Mouse (Mus musculus) gastrocnemius, adult 2 months (tissue): ENCODE data around the gene 4930516K23Rik. TPM values are rescaled to one million over a fixed set of nuclear protein-coding genes. Genes with fewer than 3 reads are reported as not detected.

ENCODE experiments used
- DNase-seq: peaks from one replicate; pipeline ENCODE4 v3.0.0; 2022
- H3K27ac ChIP-seq: fragments of 200-600 bp; 2 replicates; pipeline ENCODE4 v1.8.1; 2022; ENCODE audit warnings: mild to moderate bottlenecking
- H3K4me3 ChIP-seq: fragments of 200-600 bp; 2 replicates; pipeline ENCODE4 v1.8.1; 2022; ENCODE audit warnings: mild to moderate bottlenecking, moderate library complexity
- CTCF ChIP-seq: fragments of 200-600 bp; IDR thresholded peaks from 2 replicates; pipeline ENCODE4 v1.8.1; 2022; ENCODE audit warnings: antibody characterized with exemption, mild to moderate bottlenecking, moderate library complexity
- intact Hi-C: fragments of 180-260 bp; cut with DNase I; formaldehyde crosslinking; loops from one replicate; pipeline ENCODE4 v1.15.1; 2025
- long read RNA-seq, 2 experiments: library from polyadenylated mRNA; stranded (forward); transcript quantifications; one replicate each; pipeline ENCODE4 v2.0.0; 2021
- total RNA-seq, 2 experiments: library from RNA; stranded (reverse); gene quantifications; 2 replicates each; pipeline ENCODE4 v1.2.3; 2021

The 4930516K23Rik gene
- not detected for total RNA-seq
- long read RNA-seq, experiment 1: 0 reads
- long read RNA-seq, experiment 2: 0 reads

- DNase-seq: no peak
- no peak within 1 kb of the TSS for H3K27ac ChIP-seq
- H3K4me3 ChIP-seq: no peak within 1 kb of the TSS
- TF ChIP-seq CTCF: no peak
- intact Hi-C loops: no loop called here
These were observed at the start of gene 4930516K23Rik for GRCm38 (mm10) chr7:104061345-104061744. Gene 4930516K23Rik, minus strand, starts transcription at chr7:104061445.

- no peak for TF ChIP-seq CTCF
- no peak within 1 kb of the TSS for H3K4me3 ChIP-seq
- intact Hi-C loops: no loop called here
- DNase-seq: no peak
- H3K27ac ChIP-seq: no peak within 1 kb of the TSS
These were observed 43.4 kb upstream of the 4930516K23Rik start, which contains the start of gene Olfr646 for GRCm38 (mm10) chr7:104104757-104104972. Gene Olfr646, plus strand, starts transcription at chr7:104104873.

GRCm38 (mm10) chr7:104103913-104104756 lies 42.9 kb upstream of the 4930516K23Rik start:
- intact Hi-C loops: no loop called here
- DNase-seq: no peak
- no peak overlapping the region for H3K4me3 ChIP-seq
- TF ChIP-seq CTCF: no peak
- no peak overlapping the region for H3K27ac ChIP-seq

GRCm38 (mm10) chr7:104085365-104085764 lies 24.1 kb upstream of the 4930516K23Rik start, which contains the start of gene Olfr645:
Gene Olfr645, minus strand, starts transcription at chr7:104085465.
- DNase-seq: no peak
- intact Hi-C loops: no loop called here
- no peak within 1 kb of the TSS for H3K4me3 ChIP-seq
- H3K27ac ChIP-seq: no peak within 1 kb of the TSS
- no peak for TF ChIP-seq CTCF

GRCm38 (mm10) chr7:104071769-104072168 lies 10.5 kb upstream of the 4930516K23Rik start, which contains the start of gene Olfr644:
Gene Olfr644, minus strand, starts transcription at chr7:104071869.
- TF ChIP-seq CTCF: no peak
- Histone ChIP-seq H3K27ac (no peak within 1 kb of the TSS), H3K4me3 (no peak within 1 kb of the TSS)
- intact Hi-C loops: no loop called here
- DNase-seq: no peak

GRCm38 (mm10) chr7:104059215-104059614 lies 2.0 kb downstream of the 4930516K23Rik start:
- no peak for DNase-seq
- H3K4me3 ChIP-seq: no peak overlapping the region
- intact Hi-C loops: no loop called here
- TF ChIP-seq CTCF: no peak
- no peak overlapping the region for H3K27ac ChIP-seq

GRCm38 (mm10) chr7:104052566-104052965 lies 8.7 kb downstream of the 4930516K23Rik start, which contains the start of gene Olfr642:
Gene Olfr642, minus strand, starts transcription at chr7:104052666.
- DNase-seq: no peak
- Histone ChIP-seq H3K27ac (no peak within 1 kb of the TSS), H3K4me3 (no peak within 1 kb of the TSS)
- intact Hi-C loops: no loop called here
- TF ChIP-seq CTCF: no peak

DNA sequence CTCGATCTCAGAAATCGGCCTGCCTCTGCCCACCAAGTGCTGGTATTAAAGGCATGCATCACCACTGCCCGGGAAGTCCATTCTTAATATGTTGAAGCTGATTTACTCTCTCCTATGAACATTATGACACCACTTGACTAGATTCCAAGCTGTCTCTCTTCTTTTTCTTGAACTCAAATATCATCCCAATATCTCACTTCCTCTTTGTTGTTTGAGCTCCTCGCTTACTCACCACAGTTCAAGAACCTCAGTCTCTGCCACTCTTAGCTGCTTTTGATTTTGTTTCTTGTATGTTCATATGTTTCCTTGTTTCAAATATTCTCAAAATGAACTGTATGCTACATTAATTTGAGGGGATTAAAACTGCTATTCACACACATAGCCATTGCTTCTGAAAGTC lies 10.5 kb downstream of the 4930516K23Rik start:
- DNase-seq: no peak
- TF ChIP-seq CTCF: no peak
- H3K27ac ChIP-seq: no peak overlapping the region
- no peak overlapping the region for H3K4me3 ChIP-seq
- intact Hi-C loops: no loop called here

DNA sequence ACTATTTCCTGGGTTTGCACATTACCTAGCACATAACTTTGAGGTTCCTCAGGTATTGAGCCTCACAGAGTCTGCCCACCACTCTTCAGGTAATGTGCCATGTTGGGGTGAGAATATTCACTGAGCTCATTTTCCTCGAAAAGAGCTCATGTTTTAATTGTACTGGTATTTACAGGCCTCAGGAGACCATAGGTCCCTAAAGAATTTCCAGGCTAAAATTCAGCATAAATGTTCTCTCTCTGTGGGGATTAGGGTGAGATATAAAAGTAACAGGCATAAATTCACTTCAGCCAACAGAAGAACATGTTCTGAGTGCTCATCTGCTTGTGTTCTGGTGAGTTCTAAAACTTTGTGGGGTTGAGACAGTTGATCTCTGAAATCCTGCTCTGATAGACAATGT lies 26.1 kb downstream of the 4930516K23Rik start, which contains the start of gene Olfr641:
TSS of gene Olfr641 (plus strand) at position 301 of the 400 bp plus-strand sequence.
- intact Hi-C loops: no loop called here
- TF ChIP-seq CTCF: no peak
- no peak within 1 kb of the TSS for H3K4me3 ChIP-seq
- no peak for DNase-seq
- H3K27ac ChIP-seq: no peak within 1 kb of the TSS

- no peak for DNase-seq
- intact Hi-C loops: no loop called here
- no peak for TF ChIP-seq CTCF
- Histone ChIP-seq H3K4me3 (no peak overlapping the region), H3K27ac (no peak overlapping the region)
These were observed 34.3 kb downstream of the 4930516K23Rik start for GRCm38 (mm10) chr7:104026978-104027377.

DNA sequence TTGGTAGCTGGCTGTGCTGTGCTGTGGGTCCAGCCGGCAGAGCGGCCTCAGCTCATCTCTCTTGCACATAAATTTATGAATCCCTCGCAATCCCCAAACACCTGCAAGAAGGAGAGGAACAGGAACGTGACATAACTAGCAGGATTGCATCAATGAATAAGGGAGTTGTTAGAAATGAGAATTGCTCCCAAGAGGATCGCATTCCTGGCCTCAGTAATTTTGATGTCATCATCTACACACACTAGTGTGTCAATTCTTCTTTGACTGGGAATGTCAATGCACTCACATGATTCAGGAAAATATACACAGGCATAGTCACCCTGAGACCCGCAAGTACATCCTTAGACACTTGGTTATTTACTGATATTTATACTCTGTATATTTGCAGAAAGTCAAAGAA lies 35.8 kb downstream of the 4930516K23Rik start, which contains the start of gene Olfr640:
TSS of gene Olfr640 (minus strand) at position 101 of the 400 bp plus-strand sequence.
- DNase-seq: no peak
- no peak for TF ChIP-seq CTCF
- intact Hi-C loops: no loop called here
- Histone ChIP-seq H3K4me3 (no peak within 1 kb of the TSS), H3K27ac (no peak within 1 kb of the TSS)

GRCm38 (mm10) chr7:104021651-104022050 lies 39.6 kb downstream of the 4930516K23Rik start:
- intact Hi-C loops: no loop called here
- no peak overlapping the region for H3K27ac ChIP-seq
- TF ChIP-seq CTCF: no peak
- DNase-seq: no peak
- H3K4me3 ChIP-seq: no peak overlapping the region

- intact Hi-C loops: no loop called here
- H3K27ac ChIP-seq: no peak overlapping the region
- TF ChIP-seq CTCF: no peak
- DNase-seq: no peak
- H3K4me3 ChIP-seq: no peak overlapping the region
These were observed 42.3 kb downstream of the 4930516K23Rik start for GRCm38 (mm10) chr7:104018953-104019352.

DNA sequence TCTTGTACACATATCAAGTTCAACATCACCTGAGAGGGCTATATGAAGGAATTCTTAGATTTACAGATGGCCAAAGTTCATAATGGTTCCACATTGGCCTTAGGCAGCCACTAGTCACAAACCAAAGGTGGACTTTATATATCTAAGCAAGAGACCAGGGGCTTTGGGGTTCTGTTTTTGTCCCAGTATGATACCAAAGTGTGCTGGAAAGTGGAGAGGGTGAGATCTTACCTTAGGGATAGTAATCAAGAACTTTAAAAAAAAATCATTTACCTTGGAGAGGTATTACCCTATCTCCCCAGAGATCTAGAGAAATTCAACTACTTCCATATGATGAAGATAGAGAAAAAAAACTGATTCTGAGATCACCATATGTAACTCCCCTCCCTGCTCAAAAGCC lies 44.0 kb downstream of the 4930516K23Rik start, which contains the start of gene Olfr639:
TSS of gene Olfr639 (minus strand) at position 101 of the 400 bp plus-strand sequence.
- TF ChIP-seq CTCF: no peak
- H3K4me3 ChIP-seq: no peak within 1 kb of the TSS
- no peak for DNase-seq
- H3K27ac ChIP-seq: no peak within 1 kb of the TSS
- intact Hi-C loops: no loop called here

Other genes starting within 250 kb of the 4930516K23Rik start
- gene Hbb-bt, start 247.4 kb downstream of the 4930516K23Rik start, total RNA-seq: 10 to 100 TPM; 20.6 to 29.2 TPM
- gene Hbb-bs, start 233.3 kb downstream of the 4930516K23Rik start, total RNA-seq: 100 to 1,000 TPM; 210 to 301 TPM
- gene Hbb-bh2, start 220.9 kb downstream of the 4930516K23Rik start, total RNA-seq: not detected
- not detected for gene Hbb-bh1, start 218.3 kb downstream of the 4930516K23Rik start, total RNA-seq
- gene Hbb-y, start 208.2 kb downstream of the 4930516K23Rik start, total RNA-seq: not detected
- not detected for gene Olfr66, start 175.2 kb downstream of the 4930516K23Rik start, total RNA-seq
- not detected for gene Olfr64, start 167.0 kb downstream of the 4930516K23Rik start, total RNA-seq
- not detected for gene Olfr65, start 158.0 kb downstream of the 4930516K23Rik start, total RNA-seq
- gene Olfr631, start 132.6 kb downstream of the 4930516K23Rik start, total RNA-seq: not detected
- gene Olfr632, start 127.1 kb downstream of the 4930516K23Rik start, total RNA-seq: not detected
- not detected for gene Olfr633, start 117.0 kb downstream of the 4930516K23Rik start, total RNA-seq
- gene Olfr635, start 90.3 kb downstream of the 4930516K23Rik start, total RNA-seq: not detected
- not detected for gene Olfr638, start 62.7 kb downstream of the 4930516K23Rik start, total RNA-seq
- under 1 TPM in 1 of 2 experiments, not detected in 1; 0.03 TPM for gene Olfr639, start 44.1 kb downstream of the 4930516K23Rik start, total RNA-seq
- gene Olfr640, start 35.9 kb downstream of the 4930516K23Rik start, total RNA-seq: not detected
- gene Olfr641, start 26.0 kb downstream of the 4930516K23Rik start, total RNA-seq: not detected
- gene Olfr642, start 8.8 kb downstream of the 4930516K23Rik start, total RNA-seq: not detected
- not detected for gene Olfr644, start 10.4 kb upstream of the 4930516K23Rik start, total RNA-seq
- not detected for gene Olfr645, start 24.0 kb upstream of the 4930516K23Rik start, total RNA-seq
- gene Olfr646, start 43.4 kb upstream of the 4930516K23Rik start, total RNA-seq: not detected
- not detected for gene Ubqln5, start 68.4 kb upstream of the 4930516K23Rik start, total RNA-seq
- not detected for gene Olfr643, start 76.0 kb upstream of the 4930516K23Rik start, total RNA-seq
- not detected for gene Ubqln3, start 81.8 kb upstream of the 4930516K23Rik start, total RNA-seq
- not detected for gene Ubqlnl, start 89.1 kb upstream of the 4930516K23Rik start, total RNA-seq
- gene Olfm5, start 103.4 kb upstream of the 4930516K23Rik start, total RNA-seq: not detected
- not detected for gene Olfr648, start 121.9 kb upstream of the 4930516K23Rik start, total RNA-seq
- gene Olfr649, start 134.5 kb upstream of the 4930516K23Rik start, total RNA-seq: not detected
- gene Trim6, start 157.3 kb upstream of the 4930516K23Rik start, total RNA-seq: under 1 TPM in 1 of 2 experiments, not detected in 1; 0.25 TPM
- gene Trim34a, start 183.0 kb upstream of the 4930516K23Rik start, total RNA-seq: 1 to 10 TPM; 1.0 to 1.3 TPM
- gene Trim5, start 226.6 kb upstream of the 4930516K23Rik start, total RNA-seq: under 1 TPM; 0.66 to 0.75 TPM